Mouse (Mus musculus) kidney, adult 2 months (tissue): ENCODE data around the gene Acap2. TPM values are rescaled to one million over a fixed set of nuclear protein-coding genes. Genes with fewer than 3 reads are reported as not detected.

Source experiments
- DNase-seq: peaks from one replicate; pipeline ENCODE4 v3.0.0; 2021
- H3K27ac ChIP-seq: fragments of 200-500 bp; 2 replicates; pipeline ENCODE4 v1.5.1; 2012; ENCODE audit warnings: low read depth, low read length, control low read depth, inconsistent platforms; ENCODE audit not compliant: insufficient read depth
- H3K27me3 ChIP-seq: fragments of 200-500 bp; replicated peaks from 2 replicates; pipeline ENCODE4 v1.6.1; 2012; ENCODE audit warnings: mild to moderate bottlenecking, moderate library complexity, low read length, inconsistent platforms; ENCODE audit not compliant: control insufficient read depth, insufficient read depth
- H3K36me3 ChIP-seq: fragments of 200-500 bp; 2 replicates; pipeline ENCODE4 v1.6.1; 2012; ENCODE audit warnings: mild to moderate bottlenecking, moderate library complexity, low read length, inconsistent platforms; ENCODE audit not compliant: control insufficient read depth, insufficient read depth
- H3K4me1 ChIP-seq: fragments of 200-500 bp; 2 replicates; pipeline ENCODE4 v1.6.1; 2011; ENCODE audit warnings: low read length; ENCODE audit not compliant: control insufficient read depth, insufficient read depth
- H3K4me3 ChIP-seq: fragments of 200-500 bp; 2 replicates; pipeline ENCODE4 v1.5.1; 2011; ENCODE audit warnings: mild to moderate bottlenecking, low read depth, low read length, control low read depth; ENCODE audit not compliant: insufficient read depth
- CTCF ChIP-seq: fragments of 200-500 bp; conservative IDR thresholded peaks from 2 replicates; pipeline ENCODE4 v1.5.1; 2011; ENCODE audit warnings: low read depth, mild to moderate bottlenecking, control low read depth, low read length, moderate library complexity, mixed read lengths; ENCODE audit not compliant: insufficient read depth, insufficient read length
- POLR2A ChIP-seq: fragments of 200-500 bp; IDR thresholded peaks from one replicate; pipeline ENCODE4 v1.6.1; 2011; ENCODE audit warnings: low read depth, low read length, control low read depth
- WGBS: fragments of 180-500 bp; shearing (Covaris S2); methylation state at CpG from one replicate; pipeline ENCODE4 v1.1.7; 2018; 5-methylcytosine and 5-hydroxymethylcytosine counted together
- polyA plus RNA-seq: library from polyadenylated mRNA; depleted of rRNA; stranded (reverse); fragments of >200 nt; gene quantifications from 2 replicates; pipeline ENCODE4 v1.2.3, GENCODE M21; 2012

Acap2 gene
- polyA plus RNA-seq, 1 experiment, result 8.6 TPM

GRCm38 (mm10) chr16:31076436-31076835 is 124.6 kb downstream of the Acap2 start:
- no peaks in the 10 kb centered on the region for H3K36me3 ChIP-seq
- no peak overlapping the region for H3K27ac ChIP-seq
- DNase-seq, result no peak
- 72% methylated on average over 8 of the region's 8 CpGs for WGBS
- no peak for TF ChIP-seq CTCF
- no peak for TF ChIP-seq POLR2A
- H3K27me3 ChIP-seq, result no peaks in the 10 kb centered on the region
- no peak overlapping the region for H3K4me3 ChIP-seq
- H3K4me1 ChIP-seq, result peaks cover 6% of the 10 kb centered on the region; the same call in 1 of the 2 replicates

GRCm38 (mm10) chr16:31074324-31074908 is 126.6 kb downstream of the Acap2 start:
- DNase-seq, result no peak
- Histone ChIP-seq H3K4me3 (no peak overlapping the region), H3K27ac (no peak overlapping the region), H3K36me3 (no peaks in the 10 kb centered on the region), H3K27me3 (no peaks in the 10 kb centered on the region), H3K4me1 (peaks cover 4% of the 10 kb centered on the region)
- 71% methylated on average over 3 of the region's 3 CpGs for WGBS
- no peak for TF ChIP-seq CTCF
- TF ChIP-seq POLR2A, result no peak

GRCm38 (mm10) chr16:31071731-31072130 is 129.3 kb downstream of the Acap2 start:
- Histone ChIP-seq H3K27ac (no peak overlapping the region), H3K4me3 (no peak overlapping the region), H3K36me3 (no peaks in the 10 kb centered on the region), H3K4me1 (peaks cover 4% of the 10 kb centered on the region), H3K27me3 (no peaks in the 10 kb centered on the region)
- TF ChIP-seq CTCF (no peak), POLR2A (no peak)
- no peak for DNase-seq
- 94% methylated on average over 6 of the region's 6 CpGs for WGBS

DNA sequence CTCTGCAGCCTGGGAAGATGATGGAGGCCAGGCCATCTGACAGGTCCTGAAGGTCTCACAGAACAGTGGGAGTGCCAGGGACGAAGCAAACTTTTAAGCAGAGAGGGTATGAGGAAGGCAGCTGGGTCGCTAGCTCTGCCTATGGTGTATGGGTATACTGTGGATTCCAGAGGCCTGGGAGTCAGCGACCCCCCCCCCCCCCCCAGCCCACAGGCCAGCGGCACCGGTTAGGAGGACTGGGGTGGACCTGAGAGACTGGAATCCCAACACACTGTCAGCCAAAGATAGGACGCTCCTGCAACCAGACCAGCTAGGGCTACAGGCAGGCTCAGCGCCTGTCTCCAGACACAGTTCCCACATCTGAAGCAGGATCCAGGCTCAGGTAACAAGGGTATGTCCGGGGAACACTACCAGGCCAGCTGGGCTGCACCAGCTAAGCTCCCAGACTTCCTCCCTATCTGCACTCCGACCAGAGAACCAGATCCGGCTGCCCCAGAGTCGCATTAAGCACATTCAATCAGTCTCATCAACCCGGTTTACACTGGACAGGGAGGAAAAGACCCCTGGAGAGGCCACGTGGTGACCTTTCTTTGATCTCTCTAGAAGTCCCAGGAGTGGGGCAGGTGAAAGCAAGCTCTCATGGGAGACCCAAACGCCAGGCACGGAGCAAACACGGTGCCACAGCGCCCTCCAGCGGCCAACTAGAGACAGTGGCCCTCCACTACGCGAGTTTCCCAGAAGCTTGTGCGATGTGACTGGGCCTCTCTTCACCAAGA is 130.5 kb downstream of the Acap2 start:
- Histone ChIP-seq H3K27me3 (no peaks in the 10 kb centered on the region), H3K4me3 (peak overlapping the region; percentile 17; the same call in 1 of the 2 replicates), H3K27ac (no peak overlapping the region), H3K4me1 (peaks cover 7% of the 10 kb centered on the region), H3K36me3 (no peaks in the 10 kb centered on the region)
- peak; percentile 88 for DNase-seq
- 17% methylated on average over 21 of the region's 21 CpGs for WGBS
- TF ChIP-seq POLR2A (no peak), CTCF (peak; percentile 97)

- 76% methylated on average over 14 of the region's 14 CpGs for WGBS
- DNase-seq, result no peak
- Histone ChIP-seq H3K4me1 (peaks cover 7% of the 10 kb centered on the region), H3K4me3 (no peak overlapping the region), H3K36me3 (no peaks in the 10 kb centered on the region), H3K27ac (no peak overlapping the region), H3K27me3 (no peaks in the 10 kb centered on the region)
- no peak for TF ChIP-seq CTCF
- no peak for TF ChIP-seq POLR2A
Measured at GRCm38 (mm10) chr16:31069211-31070166, 131.6 kb downstream of the Acap2 start.

DNA sequence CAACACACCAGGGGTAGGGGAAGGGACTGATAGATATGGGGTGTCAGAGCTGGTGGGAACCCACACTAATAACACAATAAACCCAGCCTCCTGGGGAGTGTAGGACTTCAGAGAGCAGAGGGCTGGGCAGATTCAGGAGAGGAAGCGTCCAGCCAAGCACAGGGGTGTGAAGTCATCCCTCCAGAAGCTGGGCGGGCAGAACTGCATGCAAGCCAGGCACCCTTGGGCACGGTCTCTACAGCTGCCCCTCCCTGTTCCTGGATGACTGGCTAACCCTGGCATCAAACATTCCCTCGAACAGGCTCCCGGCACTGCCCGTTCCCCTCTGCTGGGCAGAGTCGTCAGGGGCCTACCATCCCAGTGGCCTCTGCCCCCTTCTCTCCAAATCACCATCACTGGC is 132.8 kb downstream of the Acap2 start:
- 43% methylated on average over 7 of the region's 7 CpGs for WGBS
- H3K4me1 ChIP-seq, result peaks cover 7% of the 10 kb centered on the region
- H3K27me3 ChIP-seq, result no peaks in the 10 kb centered on the region
- H3K27ac ChIP-seq, result no peak overlapping the region
- H3K4me3 ChIP-seq, result no peak overlapping the region
- H3K36me3 ChIP-seq, result no peaks in the 10 kb centered on the region
- no peak for TF ChIP-seq CTCF
- TF ChIP-seq POLR2A, result no peak
- DNase-seq, result peak; percentile 64
